Mouse (Mus musculus) thymus, postnatal 36 days (tissue): ENCODE results near the gene Tpi1.

Experiments
- DNase-seq, 2 experiments: peaks; one replicate each; pipeline ENCODE4 v3.0.0; 2022; ENCODE audit warnings: mixed read lengths in 2 of 2

The Tpi1 gene

DNA sequence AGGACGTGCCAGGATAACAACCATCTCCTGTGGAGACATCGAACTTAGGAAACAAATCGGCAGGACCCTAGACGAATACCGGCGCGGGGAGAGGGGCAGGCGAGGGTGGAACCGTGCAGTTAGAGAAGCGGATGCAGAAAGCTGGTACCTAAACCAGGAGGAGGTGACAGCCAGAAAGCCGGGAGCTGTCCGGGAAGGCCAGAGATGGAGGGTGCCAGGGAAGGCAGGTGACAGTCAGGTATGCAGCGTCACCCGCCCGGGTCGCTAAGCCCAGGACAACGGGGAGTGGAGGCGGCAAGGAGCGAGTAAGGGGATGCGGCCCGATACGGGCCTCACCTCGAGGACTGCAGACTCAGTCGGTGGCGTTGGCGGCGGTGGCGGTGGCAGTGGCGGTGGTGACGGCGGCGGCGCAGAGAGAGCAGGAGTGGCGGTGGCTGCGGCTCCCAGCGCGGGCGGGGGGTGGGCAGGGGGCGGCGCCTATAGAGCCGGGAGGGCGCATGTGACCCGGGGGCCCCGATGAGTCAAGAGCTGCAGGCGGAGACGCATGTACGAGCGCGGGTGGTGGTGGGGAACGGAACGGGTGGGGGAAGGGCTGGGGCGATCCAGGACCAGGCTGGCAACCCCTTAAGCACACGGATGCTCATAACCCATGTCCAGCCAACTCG, 44.9 kb downstream of the Tpi1 start, which contains the start of gene Eno2:
TSS of gene Eno2 (minus strand) at position 573 of the 665 bp plus-strand sequence.
- peak; percentile 57 to 78 for DNase-seq

DNA sequence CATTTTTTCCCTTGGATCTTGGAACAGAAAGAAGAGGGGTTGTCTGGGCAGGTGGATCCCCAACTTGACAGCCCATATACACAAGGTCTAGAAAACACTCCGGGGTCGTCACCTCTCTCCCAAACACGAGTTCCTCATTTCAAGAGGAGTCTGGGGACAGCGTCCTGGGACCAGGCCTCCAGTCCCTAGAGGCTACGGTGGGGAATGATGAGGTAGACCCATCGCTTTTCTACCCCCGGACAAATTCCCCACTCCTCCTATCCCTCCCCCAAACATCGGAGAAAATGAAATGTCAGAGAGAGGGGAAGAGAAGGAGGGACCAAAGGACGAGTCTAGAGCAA, 45.4 kb downstream of the Tpi1 start:
- no peak for DNase-seq

DNA sequence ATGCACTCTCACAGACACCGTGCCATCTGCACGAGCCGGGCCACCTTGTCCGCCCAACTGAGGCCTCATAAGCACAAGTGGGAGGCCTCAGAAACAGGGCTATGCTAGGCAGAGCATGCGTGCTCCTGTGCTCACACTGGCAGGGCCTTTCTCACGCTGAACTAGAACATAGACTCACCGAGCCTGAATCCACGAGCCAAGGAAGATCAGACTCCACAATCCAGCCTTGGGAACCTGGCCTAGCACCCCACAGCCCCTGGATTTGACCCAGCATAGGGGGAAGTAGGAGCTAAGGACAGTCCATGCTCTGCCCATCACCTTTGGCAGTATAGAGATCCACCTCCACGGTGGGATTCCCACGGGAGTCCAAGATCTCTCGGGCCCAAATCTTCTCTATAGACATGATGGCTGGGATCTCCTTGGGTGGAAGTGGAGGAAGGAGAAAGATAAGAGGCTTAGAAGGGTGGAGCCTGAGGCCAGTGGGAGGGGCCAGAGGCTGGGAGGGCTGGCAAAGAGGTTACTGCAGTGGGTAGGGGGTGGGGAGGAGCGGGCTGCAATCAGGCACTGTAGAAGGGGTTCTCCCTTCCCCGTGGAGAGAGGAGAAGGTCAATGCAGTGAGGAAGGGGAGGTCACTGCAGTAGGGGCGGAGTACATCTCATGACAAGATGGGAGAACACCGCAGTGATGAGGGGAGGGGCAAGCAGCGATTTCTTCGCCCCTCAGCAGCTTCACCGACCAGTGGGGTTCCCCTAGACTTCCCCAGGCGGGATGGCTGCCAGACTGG, 46.0 kb downstream of the Tpi1 start:
- DNase-seq, result peak; percentile 18 to 37

DNA sequence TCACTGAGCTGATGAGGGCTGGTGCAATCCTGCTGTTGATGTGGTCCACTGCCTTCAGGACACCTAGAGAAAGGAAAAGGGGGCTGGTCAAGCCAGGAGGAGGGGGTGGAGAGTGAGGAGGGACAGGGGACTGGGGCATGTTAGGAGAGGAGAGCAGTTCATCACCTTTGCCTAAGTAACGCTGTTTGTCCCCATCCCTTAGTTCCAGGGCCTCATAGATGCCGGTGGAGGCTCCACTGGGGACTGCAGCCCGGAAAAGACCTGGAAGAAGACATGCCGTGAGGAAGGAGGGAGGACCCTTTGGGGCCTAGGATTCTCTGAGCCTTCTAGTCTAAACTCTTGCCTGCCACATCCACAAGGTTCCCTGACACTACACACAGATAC, 46.6 kb downstream of the Tpi1 start:
- no peak for DNase-seq

GRCm38 (mm10) chr6:124765951-124766350, 48.1 kb downstream of the Tpi1 start:
- no peak for DNase-seq
